Comparison of ENCODE assay signal across 26 mouse cellular contexts in genomic region chr7:73812176-73812575, GRCm38 (mm10).
DNase-seq lines count a peak whose midpoint lies in the region; ATAC-seq and TF ChIP-seq lines count a peak whose summit lies in the region.
"Had no signal": no experiment of that assay in that cellular context is flagged by ENCODE, and none has a peak within 500 bp of the region (broad histone marks: within the 10 kb centered on the region; RNA-seq: fewer than 3 reads in every experiment).

No protein-coding gene starts in this region.

- H3K27me3 ChIP-seq in testis, adult 2 months (ENCODE audit: control insufficient read depth, insufficient read depth, low read length) = no peaks in the 10 kb centered on the region
- H3K27me3 ChIP-seq in forebrain, embryonic 15.5 days = no peaks in the 10 kb centered on the region
- H3K27me3 ChIP-seq: embryonic facial prominence, embryonic 13.5 days; embryonic facial prominence, embryonic 15.5 days; forebrain, embryonic 12.5 days had no signal

- peak overlapping the region; percentile 59; the same call in 1 of the 2 replicates for H3K27ac ChIP-seq in testis, adult 2 months (ENCODE audit: control insufficient read depth, insufficient read depth, low read depth, low read length)
- H3K27ac ChIP-seq in forebrain, embryonic 15.5 days (replicated peaks) = no peak overlapping the region
- H3K27ac ChIP-seq in gastrocnemius, adult 2 months = no peak overlapping the region
- H3K27ac ChIP-seq: embryonic facial prominence, embryonic 13.5 days; embryonic facial prominence, embryonic 15.5 days; forebrain, embryonic 10.5 days; forebrain, embryonic 12.5 days had no signal

- no peak for DNase-seq in testis, postnatal 14 days (ENCODE audit: low spot score)
- DNase-seq in ES-CJ7 (ENCODE audit: low read depth, low spot score) (peak; percentile 49), R1 (ENCODE audit: low read depth, low spot score) (peak; percentile 60)
- no peak for DNase-seq in embryo, embryonic 10 days (ENCODE audit: low spot score)
- DNase-seq in gastrocnemius, adult 2 months = no peak
- DNase-seq: adrenal gland, adult 8-10 months; adrenal gland, postnatal 14 days; adrenal gland, postnatal 36 days; cerebellum, adult 11-12 months; cerebellum, adult 2 months; cerebellum, adult 9-10 months; cerebellum, postnatal 10 days; cerebellum, postnatal 25 days; embryo, embryonic 11 days; forebrain, postnatal 0 days had no signal

- no peak overlapping the region for H3K9ac ChIP-seq in forebrain, embryonic 15.5 days (replicated peaks)
- H3K9ac ChIP-seq: embryonic facial prominence, embryonic 13.5 days; embryonic facial prominence, embryonic 15.5 days; forebrain, embryonic 12.5 days; forebrain, postnatal 0 days had no signal

- H3K4me1 ChIP-seq in testis, adult 2 months (ENCODE audit: control insufficient read depth, insufficient read depth, low read length) = peaks cover 4% of the 10 kb centered on the region; the same call in 1 of the 2 replicates
- H3K4me1 ChIP-seq in forebrain, embryonic 15.5 days = no peaks in the 10 kb centered on the region
- H3K4me1 ChIP-seq: embryonic facial prominence, embryonic 13.5 days; embryonic facial prominence, embryonic 15.5 days; forebrain, embryonic 12.5 days had no signal

- TF ChIP-seq POLR2A in testis, adult 2 months (IDR thresholded peaks at IDR 0.05; ENCODE audit: control insufficient read depth, low read depth, low read length) = no peak

- no peak for ATAC-seq in forebrain, embryonic 15.5 days (replicated peaks)
- ATAC-seq: activated CD4-positive, CD25-positive, alpha-beta regulatory T cell, adult 4 months; forebrain, embryonic 14.5 days; forebrain, postnatal 0 days; Patski had no signal

- H3K4me3 ChIP-seq in testis, adult 2 months (ENCODE audit: control insufficient read depth, low read depth, low read length) = no peak overlapping the region
- H3K4me3 ChIP-seq in forebrain, embryonic 15.5 days = no peak overlapping the region
- no peak overlapping the region for H3K4me3 ChIP-seq in gastrocnemius, adult 2 months
- H3K4me3 ChIP-seq: embryonic facial prominence, embryonic 13.5 days; embryonic facial prominence, embryonic 15.5 days; erythroblast, embryonic 14.5 days; forebrain, embryonic 10.5 days; forebrain, embryonic 12.5 days had no signal

- intact Hi-C loops in gastrocnemius, adult 2 months (cut with DNase I) = no loop called here

- 92% methylated on average over 6 of the region's 6 CpGs for WGBS in forebrain, embryonic 15.5 days

- H3K36me3 ChIP-seq in testis, adult 2 months (ENCODE audit: control insufficient read depth, insufficient read depth, low read length) = no peaks in the 10 kb centered on the region
- no peaks in the 10 kb centered on the region for H3K36me3 ChIP-seq in forebrain, embryonic 15.5 days
- H3K36me3 ChIP-seq: embryonic facial prominence, embryonic 13.5 days; embryonic facial prominence, embryonic 15.5 days; forebrain, embryonic 10.5 days; forebrain, embryonic 12.5 days; G1E had no signal

- no peak for TF ChIP-seq CTCF in testis, adult 2 months (IDR thresholded peaks at IDR 0.05; ENCODE audit: control insufficient read depth, insufficient read depth, insufficient replicate concordance, low read depth, low read length)
- no peak for TF ChIP-seq CTCF in gastrocnemius, adult 2 months (IDR thresholded peaks at IDR 0.05)

- H3K9me3 ChIP-seq in forebrain, embryonic 15.5 days = no peaks in the 10 kb centered on the region
- H3K9me3 ChIP-seq: embryonic facial prominence, embryonic 13.5 days; embryonic facial prominence, embryonic 15.5 days; forebrain, embryonic 10.5 days; forebrain, embryonic 12.5 days; G1E had no signal

- H3K4me2 ChIP-seq in forebrain, embryonic 15.5 days (replicated peaks) = no peak overlapping the region
- H3K4me2 ChIP-seq: embryonic facial prominence, embryonic 13.5 days; embryonic facial prominence, embryonic 15.5 days; forebrain, embryonic 12.5 days had no signal

Comparison
In these comparisons a context has a peak if more than half of its experiments do, and no peak if none do; other contexts are left out.
1. DNase-seq: peak in ES-CJ7 (single experiment) and R1 (single experiment); none in testis, postnatal 14 days (single experiment), embryo, embryonic 10 days (single experiment) and gastrocnemius, adult 2 months (single experiment).